Mouse (Mus musculus) forebrain, postnatal 0 days (tissue): Measurements from ENCODE around the gene Prpsap1. TPM values are rescaled to one million over a fixed set of nuclear protein-coding genes. Genes with fewer than 3 reads are reported as not detected.

Source experiments
- ATAC-seq: fragments of 200-750 bp; cut with Nextera tagmentation; 2 replicates; pipeline ENCODE4 v1.8.0; 2017; ENCODE audit warnings: mild to moderate bottlenecking, moderate library complexity
- DNase-seq: peaks from one replicate; pipeline ENCODE4 v3.0.0-alpha.2; 2015
- H3K27ac ChIP-seq: fragments of 300-500 bp; sonication (generic); 2 replicates; pipeline ENCODE4 v1.5.1; 2014; ENCODE audit warnings: low read depth, mild to moderate bottlenecking, antibody characterized with exemption, low read length, moderate library complexity, mixed read lengths
- H3K27me3 ChIP-seq: fragments of 300-500 bp; sonication (generic); 2 replicates; pipeline ENCODE4 v1.6.1; 2014; ENCODE audit warnings: mild to moderate bottlenecking, low read length, mixed read lengths; ENCODE audit not compliant: insufficient read depth
- H3K36me3 ChIP-seq: fragments of 300-500 bp; sonication (generic); 2 replicates; pipeline ENCODE4 v1.6.1; 2014; ENCODE audit warnings: mild to moderate bottlenecking, moderate library complexity; ENCODE audit not compliant: insufficient read depth
- H3K4me1 ChIP-seq: fragments of 300-500 bp; sonication (generic); 2 replicates; pipeline ENCODE4 v1.6.1; 2014; ENCODE audit warnings: antibody characterized with exemption; ENCODE audit not compliant: insufficient read depth
- H3K4me2 ChIP-seq: fragments of 300-500 bp; sonication (generic); 2 replicates; pipeline ENCODE4 v1.6.1; 2014; ENCODE audit warnings: low read depth, mild to moderate bottlenecking, moderate library complexity
- H3K4me3 ChIP-seq: fragments of 300-500 bp; sonication (generic); 2 replicates; pipeline ENCODE4 v1.5.1; 2014; ENCODE audit warnings: low read depth, low read length, mixed read lengths
- H3K9ac ChIP-seq: fragments of 300-500 bp; sonication (generic); 2 replicates; pipeline ENCODE4 v1.6.1; 2014; ENCODE audit warnings: mild to moderate bottlenecking
- H3K9me3 ChIP-seq: fragments of 300-500 bp; sonication (generic); 2 replicates; pipeline ENCODE4 v1.6.1; 2016; ENCODE audit warnings: low read length
- CTCF ChIP-seq: sonication (generic); IDR thresholded peaks from 2 replicates; pipeline ENCODE4 v1.5.1; 2016; ENCODE audit warnings: antibody characterized with exemption, control low read depth, low read depth
- WGBS: fragments of 180-500 bp; shearing (Covaris S2); extraction: QIAGEN DNeasy Blood & Tissue Kit; methylation state at CpG from one replicate; pipeline ENCODE4 v1.1.7; 2014; 5-methylcytosine and 5-hydroxymethylcytosine counted together
- polyA plus RNA-seq: library from polyadenylated mRNA; unstranded; fragments of >200 nt; fragmentation: Nextera tagmentation; extraction: Ambion mirVana; gene quantifications from 2 replicates; pipeline ENCODE4 v1.2.1, GENCODE M21; 2015
- total RNA-seq: library from RNA; depleted of rRNA; stranded (reverse); fragments of >200 nt; gene quantifications from 2 replicates; pipeline ENCODE4 v1.2.3, GENCODE M21; 2014

The Prpsap1 gene
- total and polyA plus RNA-seq, 2 experiments from 2014 or later: 96.0 to 158 TPM

GRCm38 (mm10) chr11:116484261-116484660 lies 9.7 kb downstream of the Prpsap1 start:
- Histone ChIP-seq H3K27ac (no peak overlapping the region), H3K4me1 (0 out of 2 replicates have a peak, but pooled peaks cover 4% of the 10 kb centered on the region), H3K4me2 (no peak overlapping the region), H3K36me3 (peaks cover 62% of the 10 kb centered on the region), H3K27me3 (no peaks in the 10 kb centered on the region), H3K9me3 (no peaks in the 10 kb centered on the region), H3K4me3 (no peak overlapping the region), H3K9ac (no peak overlapping the region)
- ATAC-seq: no peak
- no peak for TF ChIP-seq CTCF
- DNase-seq: no peak
- 88% methylated on average over 8 of the region's 8 CpGs for WGBS

DNA sequence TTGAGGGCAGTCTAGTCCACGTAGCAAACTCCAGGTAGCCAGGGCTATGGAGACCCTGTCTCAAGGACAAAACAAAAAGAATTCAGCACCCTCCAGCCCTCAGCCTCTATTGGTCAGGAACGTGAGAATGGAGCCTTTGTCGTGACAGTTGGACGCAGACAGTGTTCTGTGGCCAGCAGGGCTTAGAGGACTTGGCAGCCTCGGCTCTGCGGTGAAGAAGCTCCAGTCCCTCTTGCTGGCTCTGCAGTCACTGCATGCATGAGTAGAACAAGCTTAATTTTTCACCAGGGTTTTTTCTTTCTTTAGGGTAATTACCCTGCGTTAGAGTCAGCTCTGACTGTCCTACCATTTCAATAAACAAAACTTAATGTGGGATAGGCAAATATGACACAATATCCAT lies 12.2 kb downstream of the Prpsap1 start:
- no peak for TF ChIP-seq CTCF

DNA sequence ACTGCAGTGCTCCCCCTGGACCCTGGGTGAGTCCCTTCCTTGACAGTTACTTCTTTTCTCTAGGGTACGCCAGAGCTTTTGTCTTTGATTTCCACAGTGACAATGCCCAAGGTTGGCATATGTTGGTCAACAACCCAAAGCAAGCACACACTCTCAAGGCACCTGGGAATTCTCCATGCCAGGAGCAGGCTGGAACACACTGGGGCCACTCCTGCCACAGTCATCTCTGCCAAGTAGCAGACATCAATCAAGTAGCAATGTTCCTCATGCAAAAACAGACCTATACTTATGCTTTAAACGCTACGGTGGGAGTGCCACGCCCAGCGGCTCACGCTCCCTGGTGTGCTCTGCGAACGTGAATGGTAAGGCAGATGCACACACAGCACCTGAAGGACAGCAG lies 13.0 kb downstream of the Prpsap1 start:
- Histone ChIP-seq H3K4me2 (no peak overlapping the region), H3K9me3 (no peaks in the 10 kb centered on the region), H3K4me1 (no peaks in the 10 kb centered on the region), H3K4me3 (no peak overlapping the region), H3K36me3 (peaks cover 78% of the 10 kb centered on the region), H3K27me3 (no peaks in the 10 kb centered on the region), H3K27ac (no peak overlapping the region), H3K9ac (no peak overlapping the region)
- TF ChIP-seq CTCF: no peak
- DNase-seq: no peak
- 93% methylated on average over 8 of the region's 8 CpGs for WGBS
- no peak for ATAC-seq

More for the DNA sequence above, 12.2 kb downstream of the Prpsap1 start:
- Histone ChIP-seq H3K4me3 (no peak overlapping the region), H3K4me2 (no peak overlapping the region), H3K4me1 (no peaks in the 10 kb centered on the region), H3K27me3 (no peaks in the 10 kb centered on the region), H3K9me3 (no peaks in the 10 kb centered on the region), H3K27ac (no peak overlapping the region), H3K36me3 (peaks cover 76% of the 10 kb centered on the region), H3K9ac (no peak overlapping the region)
- DNase-seq (no peak), ATAC-seq (no peak)
- 65% methylated on average over 7 of the region's 7 CpGs for WGBS

- H3K27me3 ChIP-seq: no peaks in the 10 kb centered on the region
- peaks cover 76% of the 10 kb centered on the region for H3K36me3 ChIP-seq
- H3K4me2 ChIP-seq: no peak overlapping the region
- H3K9ac ChIP-seq: no peak overlapping the region
- DNase-seq: no peak
- no peak overlapping the region for H3K4me3 ChIP-seq
- no peaks in the 10 kb centered on the region for H3K4me1 ChIP-seq
- no peaks in the 10 kb centered on the region for H3K9me3 ChIP-seq
- 70% methylated on average over 8 of the region's 8 CpGs for WGBS
- no peak for ATAC-seq
- no peak for TF ChIP-seq CTCF
- H3K27ac ChIP-seq: no peak overlapping the region
Measured at GRCm38 (mm10) chr11:116479832-116480231, 14.2 kb downstream of the Prpsap1 start.

DNA sequence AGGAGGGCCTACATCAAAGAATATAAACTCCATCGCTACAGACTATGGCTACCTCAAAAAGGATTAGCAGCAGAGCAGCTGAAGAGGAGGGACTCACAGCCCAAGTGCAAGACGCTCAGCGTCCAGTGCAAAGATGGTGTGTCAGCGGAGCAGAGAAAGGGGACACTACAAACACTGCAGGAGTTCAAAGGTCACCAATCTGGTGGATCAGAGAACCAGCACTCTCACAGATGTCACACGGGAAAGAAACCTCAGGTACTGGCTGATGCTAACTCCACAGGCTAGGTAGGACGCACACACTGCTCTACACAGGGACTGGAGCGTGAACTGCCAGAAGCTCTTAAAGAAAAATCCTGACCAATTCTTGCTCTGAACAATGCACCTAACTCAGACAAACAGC lies 15.0 kb downstream of the Prpsap1 start:
- H3K27me3 ChIP-seq: no peaks in the 10 kb centered on the region

GRCm38 (mm10) chr11:116477160-116477759 lies 16.7 kb downstream of the Prpsap1 start:
- Histone ChIP-seq H3K9me3 (no peaks in the 10 kb centered on the region), H3K4me1 (no peaks in the 10 kb centered on the region), H3K9ac (no peak overlapping the region), H3K27ac (no peak overlapping the region), H3K4me3 (no peak overlapping the region), H3K36me3 (peaks cover 86% of the 10 kb centered on the region), H3K4me2 (no peak overlapping the region), H3K27me3 (no peaks in the 10 kb centered on the region)
- TF ChIP-seq CTCF: no peak
- WGBS: 78% methylated on average over 15 of the region's 15 CpGs
- DNase-seq (no peak), ATAC-seq (no peak)

More for the DNA sequence above, 15.0 kb downstream of the Prpsap1 start:
- 88% methylated on average over 7 of the region's 7 CpGs for WGBS
- no peak for TF ChIP-seq CTCF
- H3K9me3 ChIP-seq: no peaks in the 10 kb centered on the region
- no peak overlapping the region for H3K4me3 ChIP-seq
- H3K9ac ChIP-seq: no peak overlapping the region
- DNase-seq: no peak
- no peak overlapping the region for H3K27ac ChIP-seq
- ATAC-seq: no peak
- peaks cover 75% of the 10 kb centered on the region for H3K36me3 ChIP-seq
- H3K4me1 ChIP-seq: no peaks in the 10 kb centered on the region
- no peak overlapping the region for H3K4me2 ChIP-seq

- no peak overlapping the region for H3K4me3 ChIP-seq
- TF ChIP-seq CTCF: no peak
- no peak for DNase-seq
- H3K9me3 ChIP-seq: no peaks in the 10 kb centered on the region
- no peaks in the 10 kb centered on the region for H3K4me1 ChIP-seq
- no peaks in the 10 kb centered on the region for H3K27me3 ChIP-seq
- no peak overlapping the region for H3K4me2 ChIP-seq
- no peak for ATAC-seq
- no peak overlapping the region; the same call in 1 of the 2 replicates for H3K27ac ChIP-seq
- 72% methylated on average over 6 of the region's 6 CpGs for WGBS
- peaks cover 86% of the 10 kb centered on the region for H3K36me3 ChIP-seq
- H3K9ac ChIP-seq: no peak overlapping the region
Measured at GRCm38 (mm10) chr11:116476696-116477095, 17.3 kb downstream of the Prpsap1 start.
